Mouse (Mus musculus): Measurements from ENCODE around the gene Tpte. TPM values are rescaled to one million over a fixed set of nuclear protein-coding genes. Genes with fewer than 3 reads are reported as not detected.

Tpte gene
- total RNA-seq, 2 experiments from 2014 or later = not detected

GRCm38 (mm10) chr8:22376903-22377302 is 93.7 kb downstream of the Tpte start:
- DNase-seq = peak; percentile 47

- DNase-seq = no peak
Observed at GRCm38 (mm10) chr8:22380934-22381333, 97.7 kb downstream of the Tpte start.

GRCm38 (mm10) chr8:22382824-22383595 is 99.8 kb downstream of the Tpte start:
- DNase-seq = no peak

GRCm38 (mm10) chr8:22385158-22385557 is 101.9 kb downstream of the Tpte start:
- no peak for DNase-seq

- DNase-seq = no peak
Observed at GRCm38 (mm10) chr8:22389874-22390273, 106.6 kb downstream of the Tpte start.

- no peak for DNase-seq
Observed at GRCm38 (mm10) chr8:22390766-22391463, 107.7 kb downstream of the Tpte start.

- no peak for DNase-seq
Observed at GRCm38 (mm10) chr8:22394471-22394870, 111.2 kb downstream of the Tpte start.

- DNase-seq = no peak
Observed at GRCm38 (mm10) chr8:22395256-22395655, 112.0 kb downstream of the Tpte start.

- DNase-seq = no peak
Observed at GRCm38 (mm10) chr8:22397811-22398141, 114.5 kb downstream of the Tpte start.

- peak; percentile 92 for DNase-seq
Observed at GRCm38 (mm10) chr8:22398142-22398951, 115.1 kb downstream of the Tpte start, which contains the start of gene Slc25a15. TSS of gene Slc25a15 (minus strand) at chr8:22398597.

- DNase-seq = no peak
Observed at GRCm38 (mm10) chr8:22399285-22399880, 116.1 kb downstream of the Tpte start.

GRCm38 (mm10) chr8:22400593-22400992 is 117.4 kb downstream of the Tpte start:
- no peak for DNase-seq

- no peak for DNase-seq
Observed at GRCm38 (mm10) chr8:22403235-22403634, 120.0 kb downstream of the Tpte start.

- no peak for DNase-seq
Observed at GRCm38 (mm10) chr8:22405733-22406132, 122.5 kb downstream of the Tpte start.

GRCm38 (mm10) chr8:22410688-22411281 is 127.5 kb downstream of the Tpte start:
- no peak for DNase-seq

GRCm38 (mm10) chr8:22411282-22411702 is 128.1 kb downstream of the Tpte start, which contains the start of gene Mrps31:
TSS of gene Mrps31 (plus strand) at chr8:22411361.
- peak; percentile 76 for DNase-seq

GRCm38 (mm10) chr8:22411971-22412370 is 128.7 kb downstream of the Tpte start:
- no peak for DNase-seq
